Mouse (Mus musculus) heart, embryonic 14.5 days (tissue): ENCODE data around the gene Hira. TPM values are rescaled to one million over a fixed set of nuclear protein-coding genes. Genes with fewer than 3 reads are reported as not detected.

Source experiments
- polyA plus RNA-seq: library from polyadenylated mRNA; unstranded; fragments of >200 nt; fragmentation: Nextera tagmentation; extraction: Ambion mirVana; gene quantifications from 2 replicates; pipeline ENCODE4 v1.2.1, GENCODE M21; 2014

The Hira gene
- polyA plus RNA-seq, 1 experiment from 2014 or later, result 10.9 TPM

Other genes starting within 250 kb of the Hira start
- gene Sept5, start 247.1 kb upstream of the Hira start, polyA plus RNA-seq, result 5.8 and 7.3 TPM in 2 replicates
- 19.5 and 22.7 TPM in 2 replicates for gene Cldn5, start 100.2 kb upstream of the Hira start, polyA plus RNA-seq
- gene Ufd1, start 65.3 kb upstream of the Hira start, polyA plus RNA-seq, result 65.8 and 70.3 TPM in 2 replicates
- gene Cdc45, start 65.0 kb upstream of the Hira start, polyA plus RNA-seq, result 34.1 and 35.7 TPM in 2 replicates
- gene 2510002D24Rik, start 40.5 kb upstream of the Hira start, polyA plus RNA-seq, result 37.3 and 40.5 TPM in 2 replicates
- not detected in 2 replicates for gene Gm28539, start 40.5 kb upstream of the Hira start, polyA plus RNA-seq
- gene Mrpl40, start 175 bp upstream of the Hira start, polyA plus RNA-seq, result 90.5 and 93.1 TPM in 2 replicates